Mouse (Mus musculus): ENCODE measurements around the gene Dhx57. TPM values are rescaled to one million over a fixed set of nuclear protein-coding genes. Genes with fewer than 3 reads are reported as not detected.

Gene Dhx57
- polyA plus RNA-seq, 1 experiment from 2014 or later, result 8.9 TPM

GRCm38 (mm10) chr17:80254421-80254820, 35.9 kb downstream of the Dhx57 start:
- WGBS, result 93% methylated on average over 5 of the region's 5 CpGs
- H3K27me3 ChIP-seq (ENCODE audit: control insufficient read depth, insufficient read depth, low read length), result no peaks in the 10 kb centered on the region
- H3K9ac ChIP-seq (ENCODE audit: low read length), result no peak overlapping the region
- no peak overlapping the region for H3K4me2 ChIP-seq (ENCODE audit: low read length)
- no peaks in the 10 kb centered on the region for H3K9me3 ChIP-seq (ENCODE audit: control insufficient read depth, low read length)
- H3K27ac ChIP-seq (replicated peaks in 1 of 2; ENCODE audit: control insufficient read depth in 1 of 2, insufficient read depth in 1 of 2, low read depth in 2 of 2, low read length in 2 of 2), result peak overlapping the region; percentile 83 to 94
- H3K4me3 ChIP-seq (ENCODE audit: control insufficient read depth in 1 of 2, insufficient read depth in 1 of 2, low read depth in 1 of 2, low read length in 2 of 2), result no peak overlapping the region
- peaks cover 84% of the 10 kb centered on the region for H3K36me3 ChIP-seq (ENCODE audit: control insufficient read depth, insufficient read depth, low read length)
- peaks cover 6 to 20% of the 10 kb centered on the region in 2 experiments; a peak in 3 of 4 replicates for H3K4me1 ChIP-seq (ENCODE audit: control insufficient read depth in 2 of 2, insufficient read depth in 2 of 2, low read length in 2 of 2)
- no peak for ATAC-seq (ENCODE audit: insufficient number of reproducible peaks, insufficient read depth, low FRiP score, low read depth)

DNA sequence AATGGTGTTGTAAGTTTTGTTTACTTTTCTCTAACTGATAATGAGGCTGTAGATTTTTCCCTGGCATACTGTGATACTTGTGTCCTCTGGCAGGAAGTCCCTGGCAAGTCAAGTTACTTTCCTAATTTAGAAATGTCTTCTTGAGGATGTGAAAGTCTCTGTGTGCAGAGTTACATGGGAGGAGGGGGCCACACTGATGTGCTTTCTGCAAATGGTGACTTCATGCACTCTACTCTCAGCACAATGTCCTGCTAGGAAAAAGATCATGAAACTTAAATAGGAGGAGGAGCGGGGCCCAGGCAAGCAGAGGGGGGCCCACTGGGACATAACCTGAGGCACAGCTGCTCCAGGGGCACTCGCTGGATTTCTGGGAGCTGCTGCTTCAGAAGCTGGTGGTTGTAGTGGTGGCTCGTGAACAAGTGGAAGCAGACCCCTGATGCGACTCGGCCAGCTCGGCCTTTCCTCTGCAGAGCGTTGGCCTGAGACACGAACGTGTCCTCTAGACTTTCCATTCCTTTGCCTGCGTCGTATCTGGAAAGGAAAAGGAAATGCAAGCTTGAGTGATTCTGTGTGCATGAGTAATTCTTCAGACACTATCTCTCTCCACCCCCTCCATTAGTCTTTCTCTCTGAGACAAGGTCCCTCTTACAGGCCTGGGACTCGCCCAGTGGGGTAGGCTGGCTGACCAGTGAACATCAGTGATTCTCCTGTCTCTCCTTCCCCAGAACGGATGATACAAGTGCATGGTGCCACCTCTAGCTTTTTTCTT, 37.3 kb downstream of the Dhx57 start:
- Histone ChIP-seq H3K4me2 (ENCODE audit: low read length) (peak overlapping the region; percentile 21; the same call in 1 of the 2 replicates), H3K27me3 (ENCODE audit: control insufficient read depth, insufficient read depth, low read length) (no peaks in the 10 kb centered on the region), H3K9ac (ENCODE audit: low read length) (0 out of 2 replicates have a peak overlapping the region, but pooled peaks have one; percentile 11), H3K4me1 (ENCODE audit: control insufficient read depth in 2 of 2, insufficient read depth in 2 of 2, low read length in 2 of 2) (peaks cover 6 to 20% of the 10 kb centered on the region in 2 experiments; a peak in 3 of 4 replicates), H3K36me3 (ENCODE audit: control insufficient read depth, insufficient read depth, low read length) (peaks cover 84% of the 10 kb centered on the region), H3K27ac (replicated peaks in 1 of 2; ENCODE audit: control insufficient read depth in 1 of 2, insufficient read depth in 1 of 2, low read depth in 2 of 2, low read length in 2 of 2) (peak overlapping the region; percentile 59 to 83), H3K4me3 (ENCODE audit: control insufficient read depth in 1 of 2, insufficient read depth in 1 of 2, low read depth in 1 of 2, low read length in 2 of 2) (no peak overlapping the region), H3K9me3 (ENCODE audit: control insufficient read depth, low read length) (no peaks in the 10 kb centered on the region)
- 56% methylated on average over 13 of the region's 13 CpGs for WGBS
- peak; percentile 54 for ATAC-seq (ENCODE audit: insufficient number of reproducible peaks, insufficient read depth, low FRiP score, low read depth)

GRCm38 (mm10) chr17:80243116-80243515, 47.2 kb downstream of the Dhx57 start:
- no peak overlapping the region for H3K4me3 ChIP-seq (ENCODE audit: control insufficient read depth in 1 of 2, insufficient read depth in 1 of 2, low read depth in 1 of 2, low read length in 2 of 2)
- ATAC-seq (ENCODE audit: insufficient number of reproducible peaks, insufficient read depth, low FRiP score, low read depth), result no peak
- H3K4me1 ChIP-seq (ENCODE audit: control insufficient read depth in 2 of 2, insufficient read depth in 2 of 2, low read length in 2 of 2), result no peaks in the 10 kb centered on the region
- peaks cover 96% of the 10 kb centered on the region for H3K36me3 ChIP-seq (ENCODE audit: control insufficient read depth, insufficient read depth, low read length)
- 74% methylated on average over 13 of the region's 13 CpGs for WGBS
- H3K27ac ChIP-seq (replicated peaks in 1 of 2; ENCODE audit: control insufficient read depth in 1 of 2, insufficient read depth in 1 of 2, low read depth in 2 of 2, low read length in 2 of 2), result no peak overlapping the region
- no peak overlapping the region for H3K9ac ChIP-seq (ENCODE audit: low read length)
- no peaks in the 10 kb centered on the region for H3K27me3 ChIP-seq (ENCODE audit: control insufficient read depth, insufficient read depth, low read length)
- no peaks in the 10 kb centered on the region for H3K9me3 ChIP-seq (ENCODE audit: control insufficient read depth, low read length)
- no peak overlapping the region for H3K4me2 ChIP-seq (ENCODE audit: low read length)

DNA sequence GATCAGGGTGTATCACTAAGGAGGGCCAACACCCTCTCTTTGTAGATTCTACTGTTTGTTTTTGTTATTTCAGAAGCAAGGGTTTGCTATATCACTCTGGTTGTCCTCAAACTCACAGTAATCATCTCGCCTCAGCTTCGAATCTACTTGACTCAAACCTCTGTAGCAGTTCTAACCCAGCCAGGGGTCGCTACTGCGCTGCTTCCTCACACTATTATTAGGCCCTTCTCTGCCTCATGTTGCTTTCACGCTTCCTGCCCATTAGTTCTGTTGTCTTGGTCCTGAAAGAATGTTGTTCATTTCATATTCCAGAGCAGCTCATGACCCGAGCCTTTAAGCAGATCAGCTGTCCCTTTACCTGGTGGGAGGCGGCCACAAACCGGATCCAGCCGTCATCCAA, 48.7 kb downstream of the Dhx57 start:
- Histone ChIP-seq H3K4me2 (ENCODE audit: low read length) (no peak overlapping the region), H3K9me3 (ENCODE audit: control insufficient read depth, low read length) (no peaks in the 10 kb centered on the region), H3K9ac (ENCODE audit: low read length) (no peak overlapping the region), H3K36me3 (ENCODE audit: control insufficient read depth, insufficient read depth, low read length) (peaks cover 91% of the 10 kb centered on the region), H3K4me3 (ENCODE audit: control insufficient read depth in 1 of 2, insufficient read depth in 1 of 2, low read depth in 1 of 2, low read length in 2 of 2) (no peak overlapping the region), H3K4me1 (ENCODE audit: control insufficient read depth in 2 of 2, insufficient read depth in 2 of 2, low read length in 2 of 2) (no peaks in the 10 kb centered on the region), H3K27ac (replicated peaks in 1 of 2; ENCODE audit: control insufficient read depth in 1 of 2, insufficient read depth in 1 of 2, low read depth in 2 of 2, low read length in 2 of 2) (no peak overlapping the region), H3K27me3 (ENCODE audit: control insufficient read depth, insufficient read depth, low read length) (no peaks in the 10 kb centered on the region)
- 88% methylated on average over 9 of the region's 9 CpGs for WGBS
- ATAC-seq (ENCODE audit: insufficient number of reproducible peaks, insufficient read depth, low FRiP score, low read depth), result no peak

- H3K9me3 ChIP-seq (ENCODE audit: control insufficient read depth, low read length), result no peaks in the 10 kb centered on the region
- H3K27ac ChIP-seq (replicated peaks in 1 of 2; ENCODE audit: control insufficient read depth in 1 of 2, insufficient read depth in 1 of 2, low read depth in 2 of 2, low read length in 2 of 2), result no peak overlapping the region
- no peak overlapping the region for H3K4me3 ChIP-seq (ENCODE audit: control insufficient read depth in 1 of 2, insufficient read depth in 1 of 2, low read depth in 1 of 2, low read length in 2 of 2)
- no peaks in the 10 kb centered on the region for H3K27me3 ChIP-seq (ENCODE audit: control insufficient read depth, insufficient read depth, low read length)
- H3K4me1 ChIP-seq (ENCODE audit: control insufficient read depth in 2 of 2, insufficient read depth in 2 of 2, low read length in 2 of 2), result no peaks in the 10 kb centered on the region
- H3K36me3 ChIP-seq (ENCODE audit: control insufficient read depth, insufficient read depth, low read length), result peaks cover 51% of the 10 kb centered on the region
- no peak for ATAC-seq (ENCODE audit: insufficient number of reproducible peaks, insufficient read depth, low FRiP score, low read depth)
- no peak overlapping the region for H3K9ac ChIP-seq (ENCODE audit: low read length)
- WGBS, result 85% methylated on average over 5 of the region's 5 CpGs
- H3K4me2 ChIP-seq (ENCODE audit: low read length), result no peak overlapping the region
Observed at GRCm38 (mm10) chr17:80237475-80237874, 52.8 kb downstream of the Dhx57 start.

DNA sequence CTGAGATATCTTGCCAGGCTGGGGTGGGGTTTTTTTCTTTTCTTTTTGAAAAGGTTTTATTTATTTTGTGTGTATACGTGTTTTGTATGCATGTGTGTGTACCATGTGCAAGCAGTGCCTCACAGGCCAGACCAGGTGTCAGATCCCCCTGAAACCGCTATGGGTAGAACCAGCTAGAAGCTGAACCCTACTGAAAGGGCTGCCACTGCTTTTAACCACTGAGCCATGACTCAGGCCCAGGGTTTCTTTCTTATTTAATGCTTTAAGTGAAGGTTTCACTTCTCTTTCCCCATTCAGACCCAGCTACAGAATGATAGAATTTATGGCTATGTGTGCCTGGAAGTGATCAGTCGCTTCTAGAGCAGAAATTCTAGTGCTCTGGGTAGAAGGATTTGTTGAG, 53.5 kb downstream of the Dhx57 start:
- no peak for ATAC-seq (ENCODE audit: insufficient number of reproducible peaks, insufficient read depth, low FRiP score, low read depth)
- peaks cover 44% of the 10 kb centered on the region for H3K36me3 ChIP-seq (ENCODE audit: control insufficient read depth, insufficient read depth, low read length)

DNA sequence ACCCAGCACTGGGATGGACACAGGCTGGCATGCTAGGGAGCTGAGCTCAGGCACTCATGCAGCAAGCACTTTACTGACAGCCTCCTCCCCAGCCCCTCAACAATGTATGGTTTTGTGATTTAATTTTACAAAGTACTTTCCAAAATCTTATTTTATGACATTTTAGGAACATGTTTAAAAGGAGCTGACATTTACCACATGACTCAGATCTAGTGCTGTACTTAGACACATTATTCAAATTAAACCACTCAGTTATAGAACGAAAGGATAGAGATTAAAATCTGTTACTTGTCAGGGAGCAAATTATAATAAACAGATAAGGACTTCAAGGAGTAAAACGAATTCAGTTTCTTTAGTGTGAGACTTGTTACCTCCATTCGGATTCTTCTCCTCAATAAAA, 54.8 kb downstream of the Dhx57 start:
- WGBS, result 77% methylated on average over 3 of the region's 3 CpGs
- Histone ChIP-seq H3K36me3 (ENCODE audit: control insufficient read depth, insufficient read depth, low read length) (peaks cover 33% of the 10 kb centered on the region), H3K27me3 (ENCODE audit: control insufficient read depth, insufficient read depth, low read length) (no peaks in the 10 kb centered on the region), H3K4me1 (ENCODE audit: control insufficient read depth in 2 of 2, insufficient read depth in 2 of 2, low read length in 2 of 2) (no peaks in the 10 kb centered on the region), H3K4me3 (ENCODE audit: control insufficient read depth in 1 of 2, insufficient read depth in 1 of 2, low read depth in 1 of 2, low read length in 2 of 2) (no peak overlapping the region), H3K9me3 (ENCODE audit: control insufficient read depth, low read length) (no peaks in the 10 kb centered on the region), H3K27ac (replicated peaks in 1 of 2; ENCODE audit: control insufficient read depth in 1 of 2, insufficient read depth in 1 of 2, low read depth in 2 of 2, low read length in 2 of 2) (no peak overlapping the region), H3K4me2 (ENCODE audit: low read length) (no peak overlapping the region), H3K9ac (ENCODE audit: low read length) (no peak overlapping the region)
- no peak for ATAC-seq (ENCODE audit: insufficient number of reproducible peaks, insufficient read depth, low FRiP score, low read depth)

More for the DNA sequence above, 53.5 kb downstream of the Dhx57 start:
- no peaks in the 10 kb centered on the region for H3K27me3 ChIP-seq (ENCODE audit: control insufficient read depth, insufficient read depth, low read length)
- H3K9me3 ChIP-seq (ENCODE audit: control insufficient read depth, low read length), result no peaks in the 10 kb centered on the region
- H3K9ac ChIP-seq (ENCODE audit: low read length), result no peak overlapping the region
- H3K4me3 ChIP-seq (ENCODE audit: control insufficient read depth in 1 of 2, insufficient read depth in 1 of 2, low read depth in 1 of 2, low read length in 2 of 2), result no peak overlapping the region
- no peak overlapping the region for H3K4me2 ChIP-seq (ENCODE audit: low read length)
- no peaks in the 10 kb centered on the region for H3K4me1 ChIP-seq (ENCODE audit: control insufficient read depth in 2 of 2, insufficient read depth in 2 of 2, low read length in 2 of 2)
- 92% methylated on average over 3 of the region's 3 CpGs for WGBS
- no peak overlapping the region for H3K27ac ChIP-seq (replicated peaks in 1 of 2; ENCODE audit: control insufficient read depth in 1 of 2, insufficient read depth in 1 of 2, low read depth in 2 of 2, low read length in 2 of 2)

DNA sequence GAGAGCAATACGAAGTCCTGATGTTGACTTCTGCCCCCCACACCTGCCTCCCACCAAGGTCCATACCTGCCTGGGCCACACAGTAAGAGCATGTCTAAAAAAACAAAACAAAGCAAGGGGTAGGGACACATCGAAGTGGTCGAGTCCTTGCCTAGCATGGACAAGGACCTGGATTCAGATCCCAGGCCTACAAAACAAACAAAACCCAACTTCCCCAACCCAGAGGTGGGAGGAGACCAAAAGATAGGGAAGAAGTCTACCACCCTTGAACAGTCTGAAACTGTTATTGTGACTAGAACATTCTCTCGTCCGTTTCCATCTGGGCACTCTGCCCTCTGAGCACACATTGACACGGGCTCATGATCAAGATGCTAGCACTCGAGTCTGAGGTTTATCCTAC, 55.9 kb downstream of the Dhx57 start:
- H3K27ac ChIP-seq (replicated peaks in 1 of 2; ENCODE audit: control insufficient read depth in 1 of 2, insufficient read depth in 1 of 2, low read depth in 2 of 2, low read length in 2 of 2), result no peak overlapping the region
- no peaks in the 10 kb centered on the region for H3K4me1 ChIP-seq (ENCODE audit: control insufficient read depth in 2 of 2, insufficient read depth in 2 of 2, low read length in 2 of 2)
- no peak overlapping the region for H3K9ac ChIP-seq (ENCODE audit: low read length)
- ATAC-seq (ENCODE audit: insufficient number of reproducible peaks, insufficient read depth, low FRiP score, low read depth), result no peak
- H3K9me3 ChIP-seq (ENCODE audit: control insufficient read depth, low read length), result no peaks in the 10 kb centered on the region
- H3K27me3 ChIP-seq (ENCODE audit: control insufficient read depth, insufficient read depth, low read length), result no peaks in the 10 kb centered on the region
- no peak overlapping the region for H3K4me2 ChIP-seq (ENCODE audit: low read length)
- H3K36me3 ChIP-seq (ENCODE audit: control insufficient read depth, insufficient read depth, low read length), result peaks cover 22% of the 10 kb centered on the region
- no peak overlapping the region for H3K4me3 ChIP-seq (ENCODE audit: control insufficient read depth in 1 of 2, insufficient read depth in 1 of 2, low read depth in 1 of 2, low read length in 2 of 2)
- WGBS, result 81% methylated on average over 7 of the region's 7 CpGs
